Mouse (Mus musculus) stomach, embryonic 14.5 days (tissue): ENCODE data around the gene Ptpru. TPM values are rescaled to one million over a fixed set of nuclear protein-coding genes. Genes with fewer than 3 reads are reported as not detected.
"Not testable (repeated sequence)": the region's sequence is repeated elsewhere in the genome, so short reads cannot be mapped to it uniquely, and the experiment has no call there.

ENCODE experiments used
- ATAC-seq: fragments of 200-750 bp; cut with Nextera tagmentation; 2 replicates; pipeline ENCODE4 v1.8.0; 2017; ENCODE audit warnings: low read depth, moderate TSS enrichment; ENCODE audit not compliant: insufficient number of reproducible peaks, insufficient read depth, low FRiP score
- H3K27ac ChIP-seq: fragments of 300-500 bp; sonication (generic); 2 replicates; pipeline ENCODE4 v1.5.1; 2014; ENCODE audit warnings: mild to moderate bottlenecking, low read length, moderate library complexity, mixed read lengths
- H3K27me3 ChIP-seq: fragments of 300-500 bp; sonication (generic); 2 replicates; pipeline ENCODE4 v1.6.1; 2014; ENCODE audit warnings: low read length, control low read depth, mixed read lengths; ENCODE audit not compliant: control insufficient read depth, insufficient read depth
- H3K36me3 ChIP-seq: fragments of 300-500 bp; sonication (generic); 2 replicates; pipeline ENCODE4 v1.6.1; 2014; ENCODE audit warnings: mild to moderate bottlenecking, control low read depth, low read length, moderate library complexity, mixed read lengths; ENCODE audit not compliant: control insufficient read depth, insufficient read depth
- H3K4me1 ChIP-seq: fragments of 300-500 bp; sonication (generic); 2 replicates; pipeline ENCODE4 v1.6.1; 2014; ENCODE audit warnings: low read length, control low read depth, mixed read lengths; ENCODE audit not compliant: control insufficient read depth, insufficient read depth
- H3K4me2 ChIP-seq: fragments of 300-500 bp; sonication (generic); replicated peaks from 2 replicates; pipeline ENCODE4 v1.6.1; 2014; ENCODE audit warnings: low read depth, low read length, control low read depth
- H3K4me3 ChIP-seq: fragments of 300-500 bp; sonication (generic); 2 replicates; pipeline ENCODE4 v1.5.1; 2014; ENCODE audit warnings: low read depth, low read length, control low read depth
- H3K9ac ChIP-seq: fragments of 300-500 bp; sonication (generic); replicated peaks from 2 replicates; pipeline ENCODE4 v1.6.1; 2014; ENCODE audit warnings: low read depth, mild to moderate bottlenecking, control low read depth, low read length, moderate library complexity, mixed read lengths
- H3K9me3 ChIP-seq: fragments of 300-500 bp; sonication (generic); 2 replicates; pipeline ENCODE4 v1.6.1; 2016; ENCODE audit warnings: low read depth, low read length, control low read depth; ENCODE audit not compliant: control insufficient read depth
- WGBS: fragments of 180-500 bp; shearing (Covaris S2); extraction: QIAGEN DNeasy Blood & Tissue Kit; methylation state at CpG from one replicate; pipeline ENCODE4 v1.1.7; 2014; 5-methylcytosine and 5-hydroxymethylcytosine counted together
- polyA plus RNA-seq: library from polyadenylated mRNA; unstranded; fragments of >200 nt; fragmentation: Nextera tagmentation; extraction: Ambion mirVana; gene quantifications from 2 replicates; pipeline ENCODE4 v1.2.1, GENCODE M21; 2014

The Ptpru gene
- polyA plus RNA-seq, 1 experiment from 2014 or later, result 18.0 TPM

DNA sequence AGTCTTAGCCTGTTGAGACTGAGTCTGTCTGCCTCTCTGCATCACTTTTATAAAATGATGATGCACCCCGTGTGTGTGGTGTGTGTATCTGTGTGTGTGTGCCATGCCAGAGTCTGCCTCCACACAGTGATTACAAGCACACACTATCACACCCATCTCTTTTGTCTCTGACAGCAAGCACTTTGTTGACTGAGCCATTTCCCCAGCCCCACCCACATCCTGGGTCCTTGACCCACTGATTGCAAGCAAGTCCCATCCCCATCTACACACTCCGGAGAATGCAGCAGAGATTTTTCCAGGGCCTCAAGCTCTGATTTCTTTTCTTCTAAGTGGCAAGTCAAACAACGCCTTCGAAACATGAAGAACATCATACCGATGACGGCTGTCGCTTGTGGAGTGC is 24.3 kb downstream of the Ptpru start:
- Histone ChIP-seq H3K36me3 (no peaks in the 10 kb centered on the region), H3K9me3 (no peaks in the 10 kb centered on the region), H3K9ac (no peak overlapping the region), H3K4me2 (no peak overlapping the region), H3K27ac (no peak overlapping the region), H3K4me3 (no peak overlapping the region), H3K4me1 (no peaks in the 10 kb centered on the region), H3K27me3 (no peaks in the 10 kb centered on the region)
- 65% methylated on average over 7 of the region's 7 CpGs for WGBS
- no peak for ATAC-seq

DNA sequence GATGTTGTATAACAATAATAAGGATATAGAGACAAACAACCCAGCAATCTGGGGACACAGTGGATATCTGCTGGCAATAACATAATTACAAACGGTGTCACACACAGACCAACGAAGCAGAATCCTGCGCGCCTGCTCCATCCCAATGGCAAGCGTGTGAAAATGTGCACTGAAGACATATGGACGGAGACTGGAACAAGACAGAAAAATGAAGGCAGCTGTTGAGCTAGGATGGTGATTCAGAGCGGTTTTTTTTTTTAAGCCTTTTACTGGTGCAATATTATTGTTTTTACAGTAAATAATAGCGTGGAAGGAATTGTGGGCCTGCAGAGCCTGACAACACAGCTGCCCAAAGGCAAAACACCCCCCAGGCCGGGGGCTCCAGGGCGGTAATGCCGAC is 25.6 kb downstream of the Ptpru start:
- ATAC-seq, result no peak
- no peaks in the 10 kb centered on the region for H3K36me3 ChIP-seq
- H3K9me3 ChIP-seq, result no peaks in the 10 kb centered on the region
- H3K9ac ChIP-seq, result no peak overlapping the region
- no peak overlapping the region for H3K4me2 ChIP-seq
- H3K27ac ChIP-seq, result no peak overlapping the region
- no peaks in the 10 kb centered on the region for H3K4me1 ChIP-seq
- H3K27me3 ChIP-seq, result no peaks in the 10 kb centered on the region
- 77% methylated on average over 11 of the region's 11 CpGs for WGBS
- H3K4me3 ChIP-seq, result no peak overlapping the region

DNA sequence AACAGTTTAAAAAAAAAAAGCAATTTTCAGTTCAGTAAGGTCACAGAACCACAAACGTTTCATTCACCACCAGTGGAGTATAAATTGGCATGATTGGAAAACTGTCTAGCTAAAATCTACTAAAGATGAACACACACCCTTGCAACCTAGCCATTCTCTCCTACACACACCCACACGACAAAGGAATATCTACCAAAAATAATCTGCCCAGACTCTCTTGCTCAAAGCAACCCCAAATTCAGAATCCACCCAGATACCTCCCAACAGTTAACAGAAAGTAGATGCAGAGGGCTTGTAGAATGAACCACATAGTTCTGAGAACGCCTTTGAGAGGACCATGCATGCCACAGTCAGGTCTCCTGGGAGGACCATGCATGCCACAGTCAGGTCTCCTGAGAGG is 32.8 kb downstream of the Ptpru start:
- H3K9ac ChIP-seq, result no peak overlapping the region
- 70% methylated on average over 3 of the region's 3 CpGs for WGBS
- H3K4me1 ChIP-seq, result peaks cover 3% of the 10 kb centered on the region

GRCm38 (mm10) chr4:131804732-131805131 is 33.4 kb downstream of the Ptpru start:
- not testable (repeated sequence) for H3K9me3 ChIP-seq, H3K36me3 ChIP-seq, H3K9ac ChIP-seq, H3K27me3 ChIP-seq, H3K4me1 ChIP-seq, H3K4me2 ChIP-seq, H3K4me3 ChIP-seq, H3K27ac ChIP-seq
- ATAC-seq, result peak; percentile 34; the same call in 1 of the 2 replicates
- WGBS, result 95% methylated on average over 4 of the region's 6 CpGs

More for the DNA sequence above, 32.8 kb downstream of the Ptpru start:
- Histone ChIP-seq H3K9me3 (no peaks in the 10 kb centered on the region), H3K27ac (no peak overlapping the region), H3K4me2 (no peak overlapping the region), H3K36me3 (no peaks in the 10 kb centered on the region), H3K4me3 (no peak overlapping the region), H3K27me3 (no peaks in the 10 kb centered on the region)
- no peak for ATAC-seq

DNA sequence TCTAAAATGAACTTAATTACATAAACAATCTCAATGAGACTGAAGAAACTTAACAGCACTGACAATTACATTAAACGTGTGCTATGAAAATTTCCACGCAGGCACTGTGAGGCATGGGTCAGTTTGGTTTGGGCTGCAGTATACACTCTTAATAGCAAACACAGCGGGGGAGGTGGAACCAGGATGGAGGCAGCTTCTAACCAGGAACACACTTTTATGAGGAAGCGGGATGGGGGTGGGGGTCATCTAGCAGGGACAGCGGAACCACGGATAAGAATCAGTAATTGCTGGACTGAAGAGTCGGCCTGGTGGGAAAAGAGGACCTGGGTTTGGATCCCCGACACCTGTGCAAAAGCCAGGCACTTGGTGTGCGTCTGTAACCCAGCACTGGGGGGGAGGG is 34.2 kb downstream of the Ptpru start:
- Histone ChIP-seq H3K27ac (no peak overlapping the region), H3K36me3 (no peaks in the 10 kb centered on the region), H3K9me3 (no peaks in the 10 kb centered on the region), H3K4me1 (peaks cover 3% of the 10 kb centered on the region), H3K9ac (no peak overlapping the region), H3K4me2 (no peak overlapping the region), H3K4me3 (no peak overlapping the region), H3K27me3 (no peaks in the 10 kb centered on the region)
- 51% methylated on average over 9 of the region's 9 CpGs for WGBS
- ATAC-seq, result no peak

DNA sequence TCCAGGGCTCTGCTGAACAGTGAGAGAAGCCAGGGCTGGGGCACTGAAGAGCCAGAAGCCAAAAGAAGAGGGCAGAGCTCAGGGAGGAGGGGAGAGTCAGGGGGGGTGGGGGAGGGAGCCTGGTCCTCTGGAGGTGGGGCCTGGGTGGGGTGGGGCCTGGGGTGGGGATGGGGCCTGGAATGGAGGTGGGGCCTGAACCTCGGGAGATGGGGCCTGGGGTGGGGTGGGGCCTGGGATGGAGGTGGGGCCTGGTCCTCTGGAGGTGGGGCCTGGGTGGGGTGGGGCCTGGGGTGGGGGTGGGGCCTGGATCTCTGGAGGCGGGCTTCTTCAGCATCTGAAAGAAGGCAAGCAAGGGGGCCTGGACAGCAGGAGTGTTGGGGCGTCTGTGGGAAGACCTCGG is 39.1 kb downstream of the Ptpru start:
- no peak overlapping the region for H3K4me3 ChIP-seq
- 62% methylated on average over 3 of the region's 4 CpGs for WGBS
- no peak overlapping the region for H3K9ac ChIP-seq
- H3K27ac ChIP-seq, result no peak overlapping the region
- H3K4me2 ChIP-seq, result no peak overlapping the region
- H3K27me3 ChIP-seq, result no peaks in the 10 kb centered on the region
- H3K9me3 ChIP-seq, result no peaks in the 10 kb centered on the region
- ATAC-seq, result no peak
- no peaks in the 10 kb centered on the region for H3K36me3 ChIP-seq
- peaks cover 3% of the 10 kb centered on the region for H3K4me1 ChIP-seq

DNA sequence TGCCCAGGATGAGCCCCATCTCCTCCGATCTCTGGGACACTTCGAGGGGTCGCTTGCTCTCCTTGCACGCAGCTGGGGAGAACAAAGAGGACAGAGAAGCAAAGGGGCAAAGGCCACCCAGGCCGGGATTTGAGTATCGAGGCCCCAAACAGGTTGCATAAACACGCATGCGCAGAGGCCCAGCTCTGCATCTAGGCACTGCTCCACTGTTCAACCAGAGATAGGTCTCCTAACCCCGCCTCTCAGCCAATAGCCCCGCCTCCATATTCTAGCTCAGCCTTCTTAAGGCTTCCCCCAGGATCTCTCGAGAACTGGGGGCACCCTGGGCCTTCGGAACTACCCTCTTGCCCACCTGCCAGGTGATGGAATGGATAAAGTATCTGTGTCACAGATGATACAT is 40.2 kb downstream of the Ptpru start:
- Histone ChIP-seq H3K4me1 (no peaks in the 10 kb centered on the region), H3K4me3 (no peak overlapping the region), H3K4me2 (no peak overlapping the region), H3K9me3 (no peaks in the 10 kb centered on the region), H3K27ac (no peak overlapping the region), H3K9ac (no peak overlapping the region), H3K36me3 (no peaks in the 10 kb centered on the region), H3K27me3 (no peaks in the 10 kb centered on the region)
- WGBS, result 65% methylated on average over 12 of the region's 12 CpGs
- ATAC-seq, result no peak

- Histone ChIP-seq H3K4me3 (no peak overlapping the region), H3K27ac (no peak overlapping the region), H3K27me3 (no peaks in the 10 kb centered on the region), H3K4me1 (no peaks in the 10 kb centered on the region), H3K9ac (no peak overlapping the region), H3K36me3 (no peaks in the 10 kb centered on the region), H3K4me2 (no peak overlapping the region), H3K9me3 (no peaks in the 10 kb centered on the region)
- 84% methylated on average over 7 of the region's 7 CpGs for WGBS
- ATAC-seq, result no peak
Observed at GRCm38 (mm10) chr4:131797483-131797882, 40.6 kb downstream of the Ptpru start.

- Histone ChIP-seq H3K27ac (no peak overlapping the region), H3K36me3 (no peaks in the 10 kb centered on the region), H3K9me3 (no peaks in the 10 kb centered on the region), H3K4me2 (no peak overlapping the region), H3K4me1 (no peaks in the 10 kb centered on the region), H3K27me3 (no peaks in the 10 kb centered on the region), H3K4me3 (no peak overlapping the region), H3K9ac (no peak overlapping the region)
- no peak for ATAC-seq
- WGBS, result 78% methylated on average over 14 of the region's 14 CpGs
Observed at GRCm38 (mm10) chr4:131796312-131797080, 41.6 kb downstream of the Ptpru start.
